Mouse (Mus musculus): ENCODE measurements around the gene Cdc42ep2. TPM values are rescaled to one million over a fixed set of nuclear protein-coding genes. Genes with fewer than 3 reads are reported as not detected.

Cdc42ep2 gene
- polyA plus RNA-seq, 1 experiment from 2014 or later, result 17.4 TPM

DNA sequence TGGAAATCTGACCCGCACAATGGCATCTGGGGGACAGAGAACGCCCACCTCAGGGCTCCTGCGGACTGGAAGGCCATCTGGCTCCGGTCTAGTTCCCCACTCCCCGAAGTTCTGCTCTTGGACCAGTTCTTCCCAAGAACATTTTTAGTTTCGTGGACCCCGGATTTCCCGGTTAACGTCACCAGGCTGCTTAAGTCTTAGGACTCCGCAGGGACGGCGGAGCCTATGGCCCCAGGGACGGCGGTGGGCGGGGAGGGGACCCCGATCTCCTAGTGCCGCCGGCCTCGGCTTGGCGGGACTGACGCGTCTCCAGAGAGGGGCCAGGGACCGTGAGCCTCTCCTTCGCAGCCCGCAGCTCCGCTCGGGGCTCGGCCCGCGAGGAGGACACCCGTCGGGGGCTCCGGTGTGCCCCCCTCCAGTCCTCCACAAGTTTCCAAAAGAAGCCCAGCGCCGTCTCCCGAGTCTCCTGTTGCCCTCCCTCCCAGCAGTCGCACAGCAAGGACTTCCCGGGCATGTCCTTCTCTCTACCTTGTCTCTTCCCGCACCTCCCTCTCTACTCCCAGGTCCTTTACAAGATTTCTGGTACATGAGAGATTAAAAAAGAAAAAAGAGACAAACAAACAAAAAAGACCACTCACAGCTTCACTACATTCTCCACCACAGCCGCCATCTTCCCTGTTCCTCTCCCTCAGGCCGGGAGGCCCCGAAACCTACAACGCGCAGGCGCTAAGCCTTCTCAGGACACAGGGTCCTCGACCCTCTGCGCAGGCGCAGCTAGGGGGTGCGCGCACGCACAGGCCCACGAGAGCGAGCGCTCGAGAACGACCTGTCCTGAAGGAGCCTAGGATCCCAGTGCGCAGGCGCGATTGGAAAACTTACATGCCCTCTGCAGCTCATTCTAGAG lies 12.3 kb downstream of the Cdc42ep2 start:
- 0% methylated on average over 58 of the region's 59 CpGs for WGBS
- ATAC-seq (ENCODE audit: low read depth), result peak; percentile 93
- Histone ChIP-seq H3K4me2 (ENCODE audit: low read depth, low read length) (peak overlapping the region; percentile 86), H3K9ac (replicated peaks; ENCODE audit: low read depth, low read length) (peak overlapping the region; percentile 81), H3K36me3 (ENCODE audit: control insufficient read depth, insufficient read depth, low read length) (no peaks in the 10 kb centered on the region), H3K27me3 (ENCODE audit: control insufficient read depth, insufficient read depth, low read length) (no peaks in the 10 kb centered on the region), H3K9me3 (ENCODE audit: control insufficient read depth, low read length) (no peaks in the 10 kb centered on the region), H3K4me3 (ENCODE audit: low read depth, low read length) (peak overlapping the region; percentile 93), H3K27ac (ENCODE audit: low read depth, low read length) (peak overlapping the region; percentile 82), H3K4me1 (ENCODE audit: control insufficient read depth, insufficient read depth, low read length) (peaks cover 31% of the 10 kb centered on the region)

DNA sequence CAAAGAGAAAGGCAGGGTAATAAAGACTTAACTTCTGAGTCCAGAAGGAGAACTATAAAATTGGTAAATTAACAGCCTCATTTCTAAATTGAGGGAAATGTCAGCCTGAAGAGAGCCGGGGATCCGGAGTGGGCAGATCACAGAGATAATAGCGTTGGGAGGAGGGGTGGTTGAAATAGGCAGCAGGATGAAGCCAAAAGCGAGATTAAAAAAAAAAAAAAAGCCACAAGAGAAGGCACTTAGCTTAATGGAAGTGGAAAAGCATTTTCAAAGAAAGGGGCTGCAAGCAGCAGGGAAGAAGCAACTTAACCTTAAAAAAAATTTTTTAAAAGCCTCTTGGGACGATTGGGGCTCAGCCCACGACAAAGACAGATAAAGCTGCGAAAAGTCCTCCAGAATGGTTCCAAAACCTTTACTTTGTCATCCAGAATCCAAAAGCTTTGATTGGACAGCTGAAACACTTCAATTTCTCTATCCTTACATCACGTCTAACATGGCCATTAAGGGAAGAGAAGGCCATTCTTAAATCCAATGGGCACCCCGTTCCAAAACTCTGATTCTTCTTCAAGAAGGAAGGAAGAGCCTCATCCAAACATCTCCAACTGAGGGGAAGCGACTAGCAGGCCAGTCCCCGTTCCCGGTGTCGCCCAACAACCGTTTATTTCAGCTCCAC lies 13.1 kb downstream of the Cdc42ep2 start:
- Histone ChIP-seq H3K27ac (ENCODE audit: low read depth, low read length) (peak overlapping the region; percentile 82), H3K4me2 (ENCODE audit: low read depth, low read length) (peak overlapping the region; percentile 86), H3K9ac (replicated peaks; ENCODE audit: low read depth, low read length) (peak overlapping the region; percentile 81), H3K4me1 (ENCODE audit: control insufficient read depth, insufficient read depth, low read length) (peaks cover 31% of the 10 kb centered on the region), H3K27me3 (ENCODE audit: control insufficient read depth, insufficient read depth, low read length) (no peaks in the 10 kb centered on the region), H3K36me3 (ENCODE audit: control insufficient read depth, insufficient read depth, low read length) (peaks cover 5% of the 10 kb centered on the region), H3K9me3 (ENCODE audit: control insufficient read depth, low read length) (no peaks in the 10 kb centered on the region), H3K4me3 (ENCODE audit: low read depth, low read length) (peak overlapping the region; percentile 93)
- ATAC-seq (ENCODE audit: low read depth), result no peak
- WGBS, result 4% methylated on average over 14 of the region's 14 CpGs

DNA sequence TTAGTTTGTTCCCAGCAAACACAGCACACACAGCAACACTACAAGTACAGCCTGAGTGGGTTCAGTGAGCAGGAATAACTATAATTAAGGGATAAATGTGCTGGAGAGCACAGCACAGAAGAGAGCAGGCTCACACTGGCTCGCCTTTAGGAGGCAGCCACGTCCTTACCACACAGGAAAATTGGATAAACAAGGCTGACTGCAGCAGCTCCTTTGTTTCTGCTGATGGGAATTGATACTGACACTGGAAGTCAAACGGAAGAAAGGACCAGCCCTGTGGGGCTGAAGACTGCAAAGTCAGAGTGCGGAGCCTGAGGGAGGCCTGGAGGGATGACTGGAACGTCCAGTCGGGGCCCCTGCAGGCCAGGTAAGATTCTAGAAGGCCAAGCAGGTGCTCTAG lies 14.4 kb downstream of the Cdc42ep2 start:
- Histone ChIP-seq H3K4me1 (ENCODE audit: control insufficient read depth, insufficient read depth, low read length) (peaks cover 31% of the 10 kb centered on the region), H3K4me3 (ENCODE audit: low read depth, low read length) (peak overlapping the region; percentile 16; the same call in 1 of the 2 replicates), H3K27ac (ENCODE audit: low read depth, low read length) (peak overlapping the region; percentile 39; the same call in 1 of the 2 replicates), H3K9me3 (ENCODE audit: control insufficient read depth, low read length) (no peaks in the 10 kb centered on the region), H3K9ac (replicated peaks; ENCODE audit: low read depth, low read length) (peak overlapping the region; percentile 11; the same call in 1 of the 2 replicates), H3K4me2 (ENCODE audit: low read depth, low read length) (peak overlapping the region; percentile 86), H3K27me3 (ENCODE audit: control insufficient read depth, insufficient read depth, low read length) (no peaks in the 10 kb centered on the region), H3K36me3 (ENCODE audit: control insufficient read depth, insufficient read depth, low read length) (peaks cover 18% of the 10 kb centered on the region)
- ATAC-seq (ENCODE audit: low read depth), result no peak
- WGBS, result 57% methylated on average over 6 of the region's 6 CpGs

- no peak for ATAC-seq (ENCODE audit: low read depth)
- H3K27ac ChIP-seq (ENCODE audit: low read depth, low read length), result no peak overlapping the region
- no peak overlapping the region for H3K4me3 ChIP-seq (ENCODE audit: low read depth, low read length)
- no peaks in the 10 kb centered on the region for H3K27me3 ChIP-seq (ENCODE audit: control insufficient read depth, insufficient read depth, low read length)
- no peaks in the 10 kb centered on the region for H3K9me3 ChIP-seq (ENCODE audit: control insufficient read depth, low read length)
- WGBS, result 90% methylated on average over 3 of the region's 3 CpGs
- H3K4me1 ChIP-seq (ENCODE audit: control insufficient read depth, insufficient read depth, low read length), result peaks cover 24% of the 10 kb centered on the region
- H3K36me3 ChIP-seq (ENCODE audit: control insufficient read depth, insufficient read depth, low read length), result peaks cover 47% of the 10 kb centered on the region
- no peak overlapping the region for H3K4me2 ChIP-seq (ENCODE audit: low read depth, low read length)
- no peak overlapping the region for H3K9ac ChIP-seq (replicated peaks; ENCODE audit: low read depth, low read length)
Observed at GRCm38 (mm10) chr19:5907275-5907674, 17.3 kb downstream of the Cdc42ep2 start.

GRCm38 (mm10) chr19:5894002-5894678 lies 30.5 kb downstream of the Cdc42ep2 start, which contains the start of gene Tigd3:
TSS of gene Tigd3 (minus strand) at chr19:5894149.
- WGBS, result 5% methylated on average over 32 of the region's 36 CpGs

GRCm38 (mm10) chr19:5893282-5894001 lies 31.2 kb downstream of the Cdc42ep2 start:
- Histone ChIP-seq H3K9ac (replicated peaks; ENCODE audit: low read depth, low read length) (peak overlapping the region; percentile 87), H3K4me2 (ENCODE audit: low read depth, low read length) (peak overlapping the region; percentile 90), H3K4me3 (ENCODE audit: low read depth, low read length) (peak overlapping the region; percentile 73), H3K27me3 (ENCODE audit: control insufficient read depth, insufficient read depth, low read length) (no peaks in the 10 kb centered on the region), H3K36me3 (ENCODE audit: control insufficient read depth, insufficient read depth, low read length) (peaks cover 7% of the 10 kb centered on the region), H3K27ac (ENCODE audit: low read depth, low read length) (peak overlapping the region; percentile 82), H3K4me1 (ENCODE audit: control insufficient read depth, insufficient read depth, low read length) (peaks cover 18% of the 10 kb centered on the region), H3K9me3 (ENCODE audit: control insufficient read depth, low read length) (no peaks in the 10 kb centered on the region)
- peak; percentile 44 for ATAC-seq (ENCODE audit: low read depth)
- 11% methylated on average over 18 of the region's 31 CpGs for WGBS

More at GRCm38 (mm10) chr19:5894002-5894678, 30.5 kb downstream of the Cdc42ep2 start, which contains the start of gene Tigd3:
- Histone ChIP-seq H3K9ac (replicated peaks; ENCODE audit: low read depth, low read length) (peak within 1 kb of the TSS; percentile 87), H3K36me3 (ENCODE audit: control insufficient read depth, insufficient read depth, low read length) (peaks cover 11% of the 10 kb centered on the region), H3K27ac (ENCODE audit: low read depth, low read length) (peak within 1 kb of the TSS; percentile 82), H3K4me1 (ENCODE audit: control insufficient read depth, insufficient read depth, low read length) (peaks cover 18% of the 10 kb centered on the region), H3K27me3 (ENCODE audit: control insufficient read depth, insufficient read depth, low read length) (no peaks in the 10 kb centered on the region), H3K9me3 (ENCODE audit: control insufficient read depth, low read length) (no peaks in the 10 kb centered on the region), H3K4me2 (ENCODE audit: low read depth, low read length) (peak within 1 kb of the TSS; percentile 90), H3K4me3 (ENCODE audit: low read depth, low read length) (peak within 1 kb of the TSS; percentile 73)
- peak; percentile 97 for ATAC-seq (ENCODE audit: low read depth)

GRCm38 (mm10) chr19:5892735-5893134 lies 31.9 kb downstream of the Cdc42ep2 start:
- peak overlapping the region; percentile 87 for H3K9ac ChIP-seq (replicated peaks; ENCODE audit: low read depth, low read length)
- 94% methylated on average over 13 of the region's 13 CpGs for WGBS
- no peaks in the 10 kb centered on the region for H3K27me3 ChIP-seq (ENCODE audit: control insufficient read depth, insufficient read depth, low read length)
- H3K4me3 ChIP-seq (ENCODE audit: low read depth, low read length), result peak overlapping the region; percentile 73
- H3K9me3 ChIP-seq (ENCODE audit: control insufficient read depth, low read length), result no peaks in the 10 kb centered on the region
- 0 out of 2 replicates have a peak, but pooled peaks cover 3% of the 10 kb centered on the region for H3K36me3 ChIP-seq (ENCODE audit: control insufficient read depth, insufficient read depth, low read length)
- H3K27ac ChIP-seq (ENCODE audit: low read depth, low read length), result no peak overlapping the region
- H3K4me2 ChIP-seq (ENCODE audit: low read depth, low read length), result peak overlapping the region; percentile 90
- peaks cover 18% of the 10 kb centered on the region for H3K4me1 ChIP-seq (ENCODE audit: control insufficient read depth, insufficient read depth, low read length)
- no peak for ATAC-seq (ENCODE audit: low read depth)

DNA sequence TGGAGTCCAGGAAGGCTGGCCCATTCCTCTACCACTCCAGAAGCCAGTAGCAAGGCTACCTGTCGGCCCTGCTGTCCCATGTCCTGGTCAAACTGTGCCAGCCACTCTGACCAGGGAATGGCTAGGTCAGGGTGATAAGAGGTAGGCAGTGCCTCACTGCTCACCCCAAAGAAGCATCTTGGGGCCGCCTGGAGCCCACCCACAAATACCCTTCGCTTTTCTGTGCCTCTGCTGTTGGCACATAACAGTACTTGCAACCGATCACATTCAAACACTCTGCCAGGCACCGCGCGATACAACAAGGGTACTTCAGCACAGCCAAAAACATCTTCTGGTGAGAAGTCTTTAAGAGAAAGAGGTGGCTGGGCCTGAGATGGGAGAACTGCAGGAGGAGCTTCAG lies 32.4 kb downstream of the Cdc42ep2 start:
- ATAC-seq (ENCODE audit: low read depth), result no peak
- no peak overlapping the region for H3K4me3 ChIP-seq (ENCODE audit: low read depth, low read length)
- H3K9ac ChIP-seq (replicated peaks; ENCODE audit: low read depth, low read length), result no peak overlapping the region

More for the DNA sequence above, 32.4 kb downstream of the Cdc42ep2 start:
- Histone ChIP-seq H3K9me3 (ENCODE audit: control insufficient read depth, low read length) (no peaks in the 10 kb centered on the region), H3K4me1 (ENCODE audit: control insufficient read depth, insufficient read depth, low read length) (peaks cover 18% of the 10 kb centered on the region), H3K36me3 (ENCODE audit: control insufficient read depth, insufficient read depth, low read length) (0 out of 2 replicates have a peak, but pooled peaks cover 3% of the 10 kb centered on the region), H3K4me2 (ENCODE audit: low read depth, low read length) (no peak overlapping the region; the same call in none of the 2 replicates), H3K27ac (ENCODE audit: low read depth, low read length) (no peak overlapping the region), H3K27me3 (ENCODE audit: control insufficient read depth, insufficient read depth, low read length) (no peaks in the 10 kb centered on the region)
- WGBS, result 97% methylated on average over 7 of the region's 7 CpGs
